Mouse (Mus musculus) intestine, postnatal 0 days (tissue): ENCODE data around the gene Rhot2. TPM values are rescaled to one million over a fixed set of nuclear protein-coding genes. Genes with fewer than 3 reads are reported as not detected.

Source experiments
- ATAC-seq: fragments of 200-750 bp; cut with Nextera tagmentation; 2 replicates; pipeline ENCODE4 v1.8.0; 2017; ENCODE audit warnings: mild to moderate bottlenecking, moderate TSS enrichment, moderate library complexity
- H3K27ac ChIP-seq: fragments of 300-500 bp; sonication (generic); 2 replicates; pipeline ENCODE4 v1.5.1; 2014; ENCODE audit warnings: mild to moderate bottlenecking, low read depth, low read length, moderate library complexity
- H3K27me3 ChIP-seq: fragments of 300-500 bp; sonication (generic); replicated peaks from 2 replicates; pipeline ENCODE4 v1.6.1; 2014; ENCODE audit warnings: low read length, mixed read lengths; ENCODE audit not compliant: control insufficient read depth, insufficient read depth
- H3K36me3 ChIP-seq: fragments of 300-500 bp; sonication (generic); 2 replicates; pipeline ENCODE4 v1.6.1; 2014; ENCODE audit warnings: mild to moderate bottlenecking, moderate library complexity; ENCODE audit not compliant: control insufficient read depth, insufficient read depth
- H3K4me1 ChIP-seq: fragments of 300-500 bp; sonication (generic); replicated peaks from 2 replicates; pipeline ENCODE4 v1.6.1; 2014; ENCODE audit warnings: antibody characterized with exemption, low read length, mixed read lengths; ENCODE audit not compliant: control insufficient read depth, insufficient read depth
- H3K4me2 ChIP-seq: fragments of 300-500 bp; sonication (generic); replicated peaks from 2 replicates; pipeline ENCODE4 v1.6.1; 2014; ENCODE audit warnings: low read depth, mild to moderate bottlenecking, moderate library complexity
- H3K4me3 ChIP-seq: fragments of 300-500 bp; sonication (generic); 2 replicates; pipeline ENCODE4 v1.5.1; 2014; ENCODE audit warnings: low read depth, low read length
- H3K9ac ChIP-seq: fragments of 300-500 bp; sonication (generic); 2 replicates; pipeline ENCODE4 v1.6.1; 2014; ENCODE audit warnings: mild to moderate bottlenecking, low read depth, low read length
- H3K9me3 ChIP-seq: fragments of 300-500 bp; sonication (generic); 2 replicates; pipeline ENCODE4 v1.6.1; 2016; ENCODE audit warnings: mixed run types; ENCODE audit not compliant: control insufficient read depth
- CTCF ChIP-seq: sonication (generic); IDR thresholded peaks from 2 replicates; pipeline ENCODE4 v1.5.1; 2016; ENCODE audit warnings: low read depth, mild to moderate bottlenecking, control low read depth, antibody characterized with exemption, moderate library complexity
- WGBS: fragments of 180-500 bp; shearing (Covaris S2); extraction: QIAGEN DNeasy Blood & Tissue Kit; methylation state at CpG from one replicate; pipeline ENCODE4 v1.1.7; 2014; 5-methylcytosine and 5-hydroxymethylcytosine counted together
- polyA plus RNA-seq: library from polyadenylated mRNA; unstranded; fragments of >200 nt; fragmentation: Nextera tagmentation; extraction: Ambion mirVana; gene quantifications from 2 replicates; pipeline ENCODE4 v1.2.1, GENCODE M21; 2015

Gene Rhot2
- 18.1 and 20.4 TPM in 2 replicates for polyA plus RNA-seq

- no peaks in the 10 kb centered on the region for H3K9me3 ChIP-seq
- H3K4me1 ChIP-seq, result 0 out of 2 replicates have a peak, but pooled peaks cover 3% of the 10 kb centered on the region
- H3K4me3 ChIP-seq, result peak within 1 kb of the TSS; percentile 79
- H3K36me3 ChIP-seq, result peaks cover 31% of the 10 kb centered on the region
- TF ChIP-seq CTCF, result peak; percentile 77
- peak; percentile 85 for ATAC-seq
- peak within 1 kb of the TSS; percentile 95 for H3K4me2 ChIP-seq
- H3K27ac ChIP-seq, result peak within 1 kb of the TSS; percentile 92
- 1% methylated on average over 18 of the region's 21 CpGs for WGBS
- H3K27me3 ChIP-seq, result no peaks in the 10 kb centered on the region
- H3K9ac ChIP-seq, result peak within 1 kb of the TSS; percentile 78
Measured at GRCm38 (mm10) chr17:25844396-25844901, at the start of gene Rhot2. Rhot2 (minus strand) TSS chr17:25844851.

DNA sequence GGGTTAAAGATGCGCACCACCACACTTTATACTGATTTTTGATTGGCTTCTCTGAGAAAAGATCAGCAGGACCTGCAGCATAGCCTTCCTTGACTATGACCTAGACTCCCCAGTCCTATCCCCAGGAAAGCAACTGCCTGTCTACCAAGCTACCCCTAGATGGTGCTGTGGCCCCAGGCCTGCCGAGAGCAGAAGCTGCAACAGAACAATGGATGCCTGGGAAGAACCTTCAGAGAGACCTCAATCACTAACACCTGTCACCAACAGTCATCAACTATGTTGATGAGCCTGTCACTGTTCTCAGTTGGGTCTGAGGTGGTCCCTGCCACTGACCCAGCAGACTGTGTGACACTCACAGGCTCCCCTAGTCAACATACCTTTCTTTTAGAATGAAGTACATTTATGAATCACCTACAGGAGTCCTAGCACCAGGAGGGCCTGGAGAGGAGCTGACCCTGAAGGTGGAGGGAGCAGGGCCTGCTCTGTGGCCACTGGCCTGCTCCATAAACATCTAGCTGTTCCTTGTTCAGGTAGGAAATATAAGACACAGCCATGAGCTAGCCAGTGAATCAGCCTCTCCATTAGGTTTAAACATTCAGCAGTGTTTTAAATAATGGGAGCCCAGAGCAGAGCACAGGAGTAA, 49.4 kb upstream of the Rhot2 start:
- peak; percentile 73 for ATAC-seq
- H3K9me3 ChIP-seq, result no peaks in the 10 kb centered on the region
- 34% methylated on average over 2 of the region's 2 CpGs for WGBS
- TF ChIP-seq CTCF, result peak; percentile 99
- H3K36me3 ChIP-seq, result peaks cover 13% of the 10 kb centered on the region; the same call in 1 of the 2 replicates
- no peak overlapping the region for H3K4me3 ChIP-seq
- no peaks in the 10 kb centered on the region for H3K4me1 ChIP-seq
- no peak overlapping the region for H3K4me2 ChIP-seq
- no peak overlapping the region for H3K9ac ChIP-seq
- H3K27me3 ChIP-seq, result no peaks in the 10 kb centered on the region
- no peak overlapping the region for H3K27ac ChIP-seq

DNA sequence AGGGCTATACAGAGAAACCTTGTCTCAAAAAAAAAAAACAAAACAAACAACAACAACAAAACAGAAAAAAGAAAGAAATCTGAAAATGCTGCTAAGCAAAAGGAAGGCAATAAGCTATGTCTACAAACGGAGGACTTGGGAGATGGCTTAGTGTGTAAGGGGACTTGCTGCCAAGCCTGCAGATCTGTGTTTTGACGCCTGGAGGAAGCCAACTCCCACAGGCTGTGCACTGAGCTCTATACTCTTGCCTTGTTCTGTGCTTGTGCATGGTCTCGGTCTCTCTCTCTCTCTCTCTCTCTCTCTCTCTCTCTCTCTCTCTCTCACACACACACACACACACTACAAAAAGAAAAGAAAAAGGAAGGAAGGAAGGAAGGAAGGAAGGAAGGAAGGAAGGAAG, 44.2 kb upstream of the Rhot2 start:
- ATAC-seq, result no peak

GRCm38 (mm10) chr17:25887467-25887866, 42.8 kb upstream of the Rhot2 start:
- Histone ChIP-seq H3K27me3 (no peaks in the 10 kb centered on the region), H3K9me3 (no peaks in the 10 kb centered on the region), H3K4me1 (no peaks in the 10 kb centered on the region), H3K27ac (no peak overlapping the region), H3K9ac (no peak overlapping the region), H3K4me3 (no peak overlapping the region), H3K4me2 (no peak overlapping the region), H3K36me3 (peaks cover 51% of the 10 kb centered on the region)
- WGBS, result 69% methylated on average over 10 of the region's 10 CpGs
- no peak for ATAC-seq
- no peak for TF ChIP-seq CTCF

More for the DNA sequence above, 44.2 kb upstream of the Rhot2 start:
- Histone ChIP-seq H3K27me3 (no peaks in the 10 kb centered on the region), H3K9me3 (no peaks in the 10 kb centered on the region), H3K4me2 (no peak overlapping the region), H3K27ac (no peak overlapping the region), H3K9ac (no peak overlapping the region), H3K4me1 (no peaks in the 10 kb centered on the region), H3K36me3 (peaks cover 40% of the 10 kb centered on the region; the same call in 1 of the 2 replicates), H3K4me3 (no peak overlapping the region)
- WGBS, result 88% methylated on average over 3 of the region's 3 CpGs
- TF ChIP-seq CTCF, result no peak

GRCm38 (mm10) chr17:25886806-25887205, 42.2 kb upstream of the Rhot2 start:
- H3K4me3 ChIP-seq, result no peak overlapping the region
- no peaks in the 10 kb centered on the region for H3K27me3 ChIP-seq
- H3K9ac ChIP-seq, result no peak overlapping the region
- H3K4me2 ChIP-seq, result no peak overlapping the region
- H3K4me1 ChIP-seq, result no peaks in the 10 kb centered on the region
- ATAC-seq, result no peak
- TF ChIP-seq CTCF, result no peak
- H3K36me3 ChIP-seq, result peaks cover 55% of the 10 kb centered on the region
- H3K9me3 ChIP-seq, result no peaks in the 10 kb centered on the region
- H3K27ac ChIP-seq, result no peak overlapping the region

GRCm38 (mm10) chr17:25885636-25886035, 41.0 kb upstream of the Rhot2 start:
- Histone ChIP-seq H3K9ac (no peak overlapping the region), H3K4me1 (no peaks in the 10 kb centered on the region), H3K27ac (no peak overlapping the region), H3K36me3 (peaks cover 55% of the 10 kb centered on the region), H3K9me3 (no peaks in the 10 kb centered on the region), H3K27me3 (no peaks in the 10 kb centered on the region), H3K4me3 (no peak overlapping the region), H3K4me2 (no peak overlapping the region)
- WGBS, result 64% methylated on average over 4 of the region's 4 CpGs
- 0 out of 2 replicates have a peak, but pooled peaks have one; percentile 32 for ATAC-seq
- TF ChIP-seq CTCF, result peak; percentile 73
